Mouse (Mus musculus) frontal cortex, adult (tissue): ENCODE data around the gene Ccdc110.

Experiments used
- ATAC-seq: cut with Nextera tagmentation; 2 replicates; pipeline ENCODE4 v1.9.2; 2017; ENCODE audit warnings: mild to moderate bottlenecking, moderate library complexity, mixed read lengths; ENCODE audit not compliant: low TSS enrichment

Ccdc110 gene

GRCm38 (mm10) chr8:45934582-45935014, at the start of gene Ccdc110:
TSS of gene Ccdc110 (plus strand) at chr8:45934619.
- peak; percentile 98 for ATAC-seq

- ATAC-seq = peak; percentile 55
These were observed 49.2 kb upstream of the Ccdc110 start, which contains the start of gene Pdlim3 for GRCm38 (mm10) chr8:45885202-45885685. TSS of gene Pdlim3 (plus strand) at chr8:45885461.

GRCm38 (mm10) chr8:45885775-45886174, 48.6 kb upstream of the Ccdc110 start:
- no peak for ATAC-seq

- no peak for ATAC-seq
These were observed 44.7 kb upstream of the Ccdc110 start for GRCm38 (mm10) chr8:45889737-45890136.

- no peak for ATAC-seq
These were observed 37.8 kb upstream of the Ccdc110 start for GRCm38 (mm10) chr8:45896590-45896989.

DNA sequence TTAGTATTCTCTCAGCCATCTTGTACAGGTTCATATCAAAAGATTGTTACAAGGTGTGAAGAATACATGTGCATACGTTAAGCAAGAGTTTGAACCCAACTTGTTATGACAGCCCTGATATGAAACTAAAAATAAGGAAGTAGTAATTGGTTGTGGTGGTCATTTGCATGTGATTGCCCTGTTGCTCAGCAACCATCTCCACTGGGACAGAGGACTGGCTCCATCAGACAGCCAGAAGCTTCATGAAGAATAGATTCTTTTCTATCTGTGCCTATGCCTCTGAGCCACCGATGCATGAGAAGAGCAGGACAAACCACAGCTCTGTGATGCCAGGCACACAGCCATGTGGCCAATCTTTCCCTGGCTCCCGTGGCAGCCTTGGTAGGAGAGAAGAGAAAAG, 34.6 kb upstream of the Ccdc110 start:
- ATAC-seq = no peak

DNA sequence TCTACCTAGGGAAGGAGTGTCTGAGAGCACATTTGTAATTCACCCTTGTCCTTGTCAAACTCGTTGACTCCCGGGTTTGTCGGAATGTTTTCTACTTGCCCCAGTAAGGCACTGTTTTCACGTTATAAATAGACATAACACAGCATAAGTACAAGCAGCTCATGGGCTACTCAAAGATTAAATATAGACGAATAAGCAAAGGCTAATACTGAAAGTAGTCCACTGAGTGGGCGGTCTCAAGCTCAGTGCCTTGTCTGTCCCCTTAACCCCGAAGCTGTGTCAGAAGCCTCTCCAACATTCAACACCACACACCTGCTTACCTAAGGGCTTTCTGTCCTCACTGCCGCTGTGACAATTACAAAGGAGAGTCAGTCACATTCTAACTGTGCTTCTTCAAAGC, 32.8 kb upstream of the Ccdc110 start:
- ATAC-seq = no peak

GRCm38 (mm10) chr8:45903659-45904058, 30.8 kb upstream of the Ccdc110 start:
- no peak for ATAC-seq

GRCm38 (mm10) chr8:45905591-45906250, 28.7 kb upstream of the Ccdc110 start:
- no peak for ATAC-seq

DNA sequence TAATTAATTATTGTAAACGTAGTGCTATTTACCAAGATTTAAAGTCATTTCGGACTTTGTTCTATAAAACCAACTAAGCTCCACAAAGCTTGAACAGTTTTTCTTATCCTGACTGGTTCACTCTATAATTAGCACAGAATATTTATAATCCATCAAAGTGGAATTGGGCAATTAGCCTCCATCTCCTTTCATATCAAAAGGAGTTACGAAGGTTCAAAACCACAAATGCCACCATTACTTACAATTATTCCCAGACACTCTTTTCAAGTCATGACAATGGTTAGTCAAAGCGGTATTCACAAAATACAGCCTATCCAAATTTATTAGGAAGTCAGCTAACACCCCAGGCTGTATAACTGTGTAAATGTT, 28.2 kb upstream of the Ccdc110 start:
- no peak for ATAC-seq

- ATAC-seq = no peak
These were observed 20.7 kb upstream of the Ccdc110 start for GRCm38 (mm10) chr8:45913707-45914106.

DNA sequence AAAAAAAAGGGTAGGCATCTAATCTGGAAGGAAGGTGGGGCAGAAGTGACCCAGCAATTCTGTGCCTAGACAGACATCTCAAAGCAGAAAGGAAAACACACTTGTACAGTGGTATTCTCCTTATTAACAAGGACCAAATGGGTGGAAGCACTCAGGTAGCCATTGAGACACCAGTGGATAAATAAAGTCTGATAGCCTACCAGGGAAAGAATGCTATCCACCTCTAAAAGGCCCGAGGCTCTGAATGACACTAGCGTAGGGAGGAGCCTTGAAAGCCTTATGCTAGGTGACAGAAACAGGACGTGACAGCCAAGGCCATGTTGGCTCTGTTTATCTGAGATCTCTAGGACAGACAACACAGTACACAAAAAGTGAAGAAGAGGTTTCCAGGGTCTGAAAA, 17.9 kb upstream of the Ccdc110 start:
- no peak for ATAC-seq

- peak; percentile 64 for ATAC-seq
These were observed 17.3 kb upstream of the Ccdc110 start for GRCm38 (mm10) chr8:45917040-45917679.

GRCm38 (mm10) chr8:45918891-45919290, 15.5 kb upstream of the Ccdc110 start:
- ATAC-seq = peak; percentile 86

DNA sequence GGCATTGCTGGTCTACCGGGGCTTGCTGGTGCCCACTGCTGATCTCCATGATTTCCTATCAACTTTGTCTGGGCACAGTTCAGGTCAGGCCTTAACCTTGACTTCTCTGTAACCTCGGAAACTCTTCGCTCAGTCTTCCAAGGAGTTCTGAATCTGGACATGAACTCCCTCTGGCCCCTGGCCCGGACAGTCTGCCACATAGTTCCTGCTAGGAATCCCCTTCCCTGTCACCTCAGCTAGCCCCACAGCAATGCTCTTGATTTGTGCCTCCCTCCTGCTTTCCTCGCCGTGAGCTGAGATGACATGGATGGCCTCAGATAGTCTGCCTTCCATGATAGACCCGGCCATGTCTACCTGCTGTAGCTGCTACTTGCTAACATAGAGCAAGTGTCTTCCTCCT, 14.0 kb upstream of the Ccdc110 start:
- ATAC-seq = no peak

- ATAC-seq = no peak
These were observed 12.3 kb upstream of the Ccdc110 start for GRCm38 (mm10) chr8:45922116-45922515.

- ATAC-seq = no peak
These were observed 2.6 kb downstream of the Ccdc110 start for GRCm38 (mm10) chr8:45936986-45937385.

- ATAC-seq = no peak
These were observed 11.9 kb downstream of the Ccdc110 start for GRCm38 (mm10) chr8:45946283-45946682.

DNA sequence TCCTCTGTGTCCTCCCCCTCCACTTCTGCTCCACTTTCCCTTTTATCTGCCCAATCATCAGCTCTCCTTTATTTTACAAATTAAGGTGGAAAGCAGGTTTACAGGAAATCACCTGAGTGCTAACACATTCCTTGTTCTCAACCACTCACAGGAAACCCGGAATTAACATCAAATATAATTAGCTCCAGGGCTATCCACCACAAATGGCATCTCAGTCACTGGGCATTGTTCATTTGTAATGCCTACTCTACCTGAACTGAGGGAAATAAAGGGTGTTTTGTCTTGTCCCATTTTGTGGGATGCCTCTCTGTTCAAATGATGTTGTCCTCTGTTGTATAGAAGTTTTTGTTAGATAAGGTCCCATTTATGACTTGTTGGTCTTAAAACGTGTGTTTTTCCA, 16.2 kb downstream of the Ccdc110 start:
- no peak for ATAC-seq

DNA sequence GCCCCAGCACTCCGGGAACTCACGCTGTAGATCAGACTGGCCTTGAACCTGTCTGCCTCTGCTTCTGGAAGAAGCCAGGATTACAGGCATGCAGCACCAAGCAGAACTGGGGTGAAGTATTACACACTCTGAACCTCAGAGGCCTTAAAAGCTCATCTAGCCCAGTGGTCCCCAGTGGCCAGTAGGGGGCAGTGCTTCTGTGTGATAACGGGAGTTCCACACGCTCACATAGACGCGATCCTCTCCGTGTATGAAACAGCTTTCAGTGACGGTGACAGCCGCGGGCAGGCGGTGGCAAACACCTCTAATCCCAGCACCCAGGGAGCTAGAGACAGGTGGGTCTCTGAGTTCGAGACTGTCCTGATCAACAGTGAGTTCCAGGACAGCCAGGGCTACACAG, 36.5 kb downstream of the Ccdc110 start:
- no peak for ATAC-seq

DNA sequence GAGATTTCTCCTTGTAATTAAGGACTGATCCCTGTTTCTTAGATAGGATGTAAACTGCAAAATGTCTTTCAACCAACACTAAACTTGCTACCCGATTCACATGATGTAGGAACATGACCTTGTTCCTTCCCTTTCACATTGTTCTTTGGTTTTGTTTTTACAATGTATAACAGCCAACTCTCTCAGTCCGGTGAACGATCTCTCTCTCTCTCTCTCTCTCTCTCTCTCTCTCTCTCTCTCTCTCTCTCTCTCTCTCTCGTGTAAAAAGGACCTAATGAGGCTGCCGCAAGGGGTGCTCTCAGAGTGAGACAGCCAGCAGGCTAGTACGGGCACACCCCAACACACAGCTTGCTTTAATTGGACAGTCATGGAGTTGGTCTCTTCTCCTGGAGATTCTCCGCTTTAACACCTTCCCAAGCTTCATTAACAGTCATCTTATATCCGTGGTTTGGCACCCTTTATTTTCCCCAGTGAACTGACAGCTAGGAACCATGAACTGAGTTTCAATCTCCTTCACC, 39.6 kb downstream of the Ccdc110 start:
- ATAC-seq = no peak

DNA sequence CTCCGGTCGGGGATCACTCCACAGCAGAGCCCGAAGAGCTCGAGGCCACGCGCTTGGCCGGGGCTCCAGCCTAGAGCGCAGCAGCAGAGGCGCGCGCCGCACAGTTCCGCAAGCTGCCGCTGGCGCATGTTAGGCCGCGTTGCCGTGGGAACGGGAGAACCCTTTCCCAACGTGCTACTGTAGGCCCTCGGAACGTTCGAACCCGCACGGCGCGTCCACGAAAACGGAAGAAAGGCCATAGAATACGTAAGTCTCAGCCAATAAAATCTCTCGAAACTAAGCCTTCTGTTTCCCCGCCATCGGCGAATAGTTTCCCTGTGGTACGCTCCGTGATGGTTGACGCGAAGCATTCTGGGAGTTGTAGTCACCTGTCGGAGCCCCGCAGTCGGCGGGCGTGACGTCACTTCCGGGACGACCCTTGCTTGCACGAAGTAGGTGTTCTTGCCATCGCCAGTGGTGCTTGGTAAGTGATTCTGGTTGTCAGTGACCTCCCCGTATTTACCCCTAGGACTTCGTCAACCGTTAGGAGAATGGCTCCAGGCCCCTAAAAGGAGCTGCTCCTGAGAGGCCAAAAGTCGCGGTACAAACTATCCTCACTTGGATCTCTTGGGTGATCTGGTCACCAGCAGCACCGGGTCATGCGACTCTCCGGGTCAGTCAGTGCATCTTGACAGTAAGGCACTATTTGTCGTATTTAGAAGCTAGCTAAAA, 40.9 kb downstream of the Ccdc110 start, which contains the start of the genes 1700029J07Rik and Ufsp2:
1700029J07Rik (minus strand) TSS at position 127 of the 711 bp plus-strand sequence.
Ufsp2 (plus strand) TSS at position 403 of the 711 bp plus-strand sequence.
- peak; percentile 98 for ATAC-seq
